Mouse (Mus musculus) liver, embryonic 14.5 days (tissue): ENCODE data around the gene Pax4. TPM values are rescaled to one million over a fixed set of nuclear protein-coding genes. Genes with fewer than 3 reads are reported as not detected.

ENCODE experiments used
- ATAC-seq: fragments of 200-750 bp; cut with Nextera tagmentation; 2 replicates; pipeline ENCODE4 v1.8.0; 2017; ENCODE audit warnings: moderate number of reproducible peaks, mild to moderate bottlenecking, moderate library complexity; ENCODE audit not compliant: insufficient read depth
- DNase-seq, 3 experiments: peaks; one replicate each; pipeline ENCODE4 v3.0.0-alpha.2; 2012 to 2013; ENCODE audit warnings: low read depth in 3 of 3, low spot score in 3 of 3
- H3K27ac ChIP-seq: fragments of 300-500 bp; sonication (generic); 2 replicates; pipeline ENCODE4 v1.5.1; 2014; ENCODE audit warnings: moderate library complexity, mild to moderate bottlenecking, control low read depth, inconsistent platforms
- H3K27me3 ChIP-seq: fragments of 300-500 bp; sonication (generic); 2 replicates; pipeline ENCODE4 v1.6.1; 2014; ENCODE audit warnings: mild to moderate bottlenecking, low read length, moderate library complexity; ENCODE audit not compliant: control insufficient read depth, insufficient read depth
- H3K36me3 ChIP-seq: fragments of 300-500 bp; sonication (generic); replicated peaks from 2 replicates; pipeline ENCODE4 v1.6.1; 2014; ENCODE audit warnings: low read depth; ENCODE audit not compliant: control insufficient read depth, insufficient read depth
- H3K4me1 ChIP-seq, 2 experiments: fragments of 200-500 bp in 1 of 2; fragments of 300-500 bp in 1 of 2; sonication (generic) in 1 of 2; replicated peaks; 2 replicates each; pipeline ENCODE4 v1.6.1; 2012 to 2014; ENCODE audit warnings: antibody characterized with exemption in 1 of 2, inconsistent platforms in 1 of 2, low read length in 1 of 2; ENCODE audit not compliant: control insufficient read depth in 2 of 2, insufficient read depth in 2 of 2
- H3K4me2 ChIP-seq: fragments of 300-500 bp; sonication (generic); 2 replicates; pipeline ENCODE4 v1.6.1; 2014; ENCODE audit warnings: low read depth, mild to moderate bottlenecking, control low read depth, moderate library complexity
- H3K4me3 ChIP-seq, 2 experiments: fragments of 200-500 bp in 1 of 2; fragments of 300-500 bp in 1 of 2; sonication (generic) in 1 of 2; 2 replicates each; pipeline ENCODE4 v1.5.1; 2012 to 2014; ENCODE audit warnings: low read depth in 2 of 2, low read length in 2 of 2, mild to moderate bottlenecking in 2 of 2, control low read depth in 1 of 2, inconsistent platforms in 1 of 2, moderate library complexity in 1 of 2; ENCODE audit not compliant: insufficient read depth in 1 of 2
- H3K9ac ChIP-seq: fragments of 300-500 bp; sonication (generic); replicated peaks from 2 replicates; pipeline ENCODE4 v1.6.1; 2014; ENCODE audit warnings: mild to moderate bottlenecking, control low read depth, moderate library complexity
- H3K9me3 ChIP-seq: fragments of 300-500 bp; sonication (generic); 2 replicates; pipeline ENCODE4 v1.6.1; 2016; ENCODE audit warnings: low read length, mixed read lengths; ENCODE audit not compliant: control insufficient read depth
- CTCF ChIP-seq: IDR thresholded peaks from 2 replicates; pipeline ENCODE4 v1.5.1; 2016; ENCODE audit warnings: antibody characterized with exemption, low read depth, control low read depth
- EP300 ChIP-seq: IDR thresholded peaks from 2 replicates; pipeline ENCODE4 v1.6.1; 2016; ENCODE audit warnings: antibody characterized with exemption, low read depth
- whole genome bisulfite sequencing: fragments of 180-500 bp; shearing (Covaris S2); extraction: QIAGEN DNeasy Blood & Tissue Kit; methylation state at CpG from one replicate; pipeline ENCODE4 v1.1.7; 2014; ENCODE audit not compliant: insufficient replicate concordance; 5-methylcytosine and 5-hydroxymethylcytosine counted together
- polyA plus RNA-seq, 2 experiments: library from polyadenylated mRNA; depleted of rRNA in 1 of 2; stranded (reverse) in 1 of 2; unstranded in 1 of 2; fragments of >200 nt; fragmentation: Nextera tagmentation in 1 of 2; extraction: Ambion mirVana in 1 of 2; gene quantifications; 2 replicates each; pipeline versions ENCODE4 v1.2.1 to v1.2.3; 2012 to 2014

The Pax4 gene
- polyA plus RNA-seq, 2 experiments, result not detected

DNA sequence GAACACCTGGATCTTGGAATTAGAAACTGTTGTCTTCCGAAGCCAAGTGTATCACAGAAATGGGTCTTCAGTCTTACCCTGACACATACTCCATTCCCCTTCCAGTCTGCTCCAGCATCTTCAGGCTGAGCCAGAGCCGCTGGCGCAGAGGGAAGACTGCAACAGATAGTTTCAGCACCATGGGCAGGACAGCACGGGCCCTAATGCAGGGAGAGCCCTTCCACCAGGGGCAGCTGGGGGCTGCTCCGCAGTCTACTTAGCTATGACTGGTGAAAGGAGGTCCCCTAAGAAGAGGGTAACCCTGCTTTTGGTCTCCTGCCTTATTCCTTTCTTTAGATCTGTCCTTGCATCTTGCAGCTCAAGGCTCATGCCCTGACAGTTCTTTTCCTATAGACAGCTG is 1.3 kb upstream of the Pax4 start:
- no peak overlapping the region for H3K27ac ChIP-seq
- DNase-seq (no peak), ATAC-seq (no peak)
- H3K4me3 ChIP-seq, result no peak overlapping the region
- 9% methylated on average over 5 of the region's 5 CpGs for WGBS
- no peaks in the 10 kb centered on the region for H3K4me1 ChIP-seq
- no peak overlapping the region for H3K9ac ChIP-seq
- H3K9me3 ChIP-seq, result no peaks in the 10 kb centered on the region
- H3K27me3 ChIP-seq, result peaks cover 22% of the 10 kb centered on the region
- no peaks in the 10 kb centered on the region for H3K36me3 ChIP-seq
- TF ChIP-seq CTCF (no peak), EP300 (no peak)
- H3K4me2 ChIP-seq, result no peak overlapping the region

DNA sequence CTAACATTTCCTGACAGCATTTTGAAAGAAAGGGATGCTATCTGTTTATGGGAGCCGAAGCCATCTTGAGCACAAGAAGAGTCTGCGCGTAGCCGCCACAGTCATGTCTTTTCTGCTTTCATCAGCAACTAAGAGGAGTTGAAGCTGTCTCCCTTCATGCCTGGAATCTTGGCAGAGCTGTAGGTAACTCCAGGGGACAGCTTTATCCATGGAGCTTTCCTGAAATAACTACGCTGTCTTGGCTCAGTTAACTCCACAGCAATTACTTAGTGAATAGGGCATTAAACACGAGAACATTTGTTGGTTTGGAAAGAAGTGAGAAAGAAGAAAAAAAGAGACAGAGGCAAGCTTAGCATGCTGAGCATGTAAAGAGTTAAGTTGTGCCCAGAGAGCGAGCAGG is 1.2 kb downstream of the Pax4 start:
- H3K36me3 ChIP-seq, result no peaks in the 10 kb centered on the region
- no peaks in the 10 kb centered on the region for H3K9me3 ChIP-seq
- ATAC-seq (no peak), DNase-seq (no peak)
- H3K4me3 ChIP-seq, result no peak overlapping the region
- H3K27ac ChIP-seq, result no peak overlapping the region
- peaks cover 22% of the 10 kb centered on the region for H3K27me3 ChIP-seq
- H3K9ac ChIP-seq, result no peak overlapping the region
- no peaks in the 10 kb centered on the region for H3K4me1 ChIP-seq
- WGBS, result 70% methylated on average over 7 of the region's 7 CpGs
- no peak overlapping the region for H3K4me2 ChIP-seq
- TF ChIP-seq EP300, result no peak
- TF ChIP-seq CTCF, result no peak

DNA sequence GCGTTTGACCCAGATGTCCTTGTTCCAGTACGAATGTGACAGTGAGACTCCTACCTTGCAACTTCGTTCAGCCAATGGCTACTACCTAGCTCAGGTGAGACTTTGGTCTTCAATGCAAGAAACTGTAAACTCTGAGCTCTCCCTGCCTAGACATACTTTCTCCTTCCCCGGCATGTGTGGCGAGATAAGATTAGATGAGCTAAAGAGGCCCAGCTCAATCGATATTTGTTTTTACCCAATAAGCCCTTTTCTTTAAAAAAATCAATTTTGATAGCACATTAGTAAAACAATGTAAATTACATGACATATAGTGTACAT is 17.7 kb downstream of the Pax4 start:
- ATAC-seq (peak; percentile 66), DNase-seq (no peak)
- H3K36me3 ChIP-seq, result peaks cover 8% of the 10 kb centered on the region
- peak overlapping the region; percentile 48 for H3K4me2 ChIP-seq
- no peak overlapping the region for H3K27ac ChIP-seq
- peaks cover 8% of the 10 kb centered on the region in 2 experiments for H3K4me1 ChIP-seq
- H3K9ac ChIP-seq, result no peak overlapping the region
- TF ChIP-seq EP300 (0 out of 2 replicates have a peak, but pooled peaks have one; percentile 19), CTCF (no peak)
- no peaks in the 10 kb centered on the region for H3K9me3 ChIP-seq
- 39% methylated on average over 6 of the region's 6 CpGs for WGBS
- H3K27me3 ChIP-seq, result no peaks in the 10 kb centered on the region; the same call in 1 of the 2 replicates
- peak overlapping the region; percentile 27 to 39; a peak in 2 of 4 replicates for H3K4me3 ChIP-seq

DNA sequence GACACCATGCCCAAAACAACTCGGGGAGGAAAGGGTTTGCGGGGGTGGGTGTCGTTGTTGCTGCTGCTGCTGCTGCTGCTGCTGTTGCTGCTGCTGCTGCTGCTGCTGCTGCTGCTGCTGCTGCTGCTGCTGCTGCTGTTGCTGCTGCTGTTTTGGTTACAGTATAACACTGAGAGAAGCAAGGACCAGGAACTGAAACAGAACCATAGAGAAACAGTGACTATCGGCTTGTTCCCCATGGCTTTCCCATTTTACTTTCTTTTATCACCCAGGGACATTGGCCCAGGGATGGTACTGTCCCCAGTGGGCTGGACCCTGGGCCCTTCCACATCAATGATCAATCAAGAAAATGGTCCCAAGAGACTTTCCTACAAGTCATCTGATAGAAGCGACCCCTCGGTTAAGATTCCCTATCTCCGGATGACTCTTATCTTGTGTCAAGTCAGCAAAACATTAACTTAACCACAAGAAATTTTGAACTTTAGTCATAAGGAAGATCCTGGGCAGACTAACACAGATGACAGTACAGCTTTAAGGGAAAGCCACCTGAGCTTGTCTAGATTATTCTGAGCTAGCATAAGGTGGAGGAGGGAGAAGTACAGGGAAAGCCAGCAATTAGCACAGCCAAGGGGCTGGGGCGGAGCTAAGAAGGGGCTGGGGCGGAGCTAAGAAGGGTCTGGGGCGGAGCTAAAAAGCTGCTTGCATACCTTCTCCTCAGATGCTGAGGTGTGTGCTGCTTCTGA is 18.2 kb downstream of the Pax4 start:
- peak; percentile 73 for ATAC-seq
- Histone ChIP-seq H3K36me3 (peaks cover 13% of the 10 kb centered on the region), H3K27me3 (no peaks in the 10 kb centered on the region; the same call in 1 of the 2 replicates), H3K4me3 (peak overlapping the region; percentile 27 to 39; a peak in 2 of 4 replicates), H3K9ac (no peak overlapping the region), H3K4me1 (peaks cover 8% of the 10 kb centered on the region in 2 experiments), H3K4me2 (peak overlapping the region; percentile 48), H3K9me3 (no peaks in the 10 kb centered on the region), H3K27ac (no peak overlapping the region)
- WGBS, result 55% methylated on average over 10 of the region's 10 CpGs
- DNase-seq, result no peak
- no peak for TF ChIP-seq EP300
- no peak for TF ChIP-seq CTCF

DNA sequence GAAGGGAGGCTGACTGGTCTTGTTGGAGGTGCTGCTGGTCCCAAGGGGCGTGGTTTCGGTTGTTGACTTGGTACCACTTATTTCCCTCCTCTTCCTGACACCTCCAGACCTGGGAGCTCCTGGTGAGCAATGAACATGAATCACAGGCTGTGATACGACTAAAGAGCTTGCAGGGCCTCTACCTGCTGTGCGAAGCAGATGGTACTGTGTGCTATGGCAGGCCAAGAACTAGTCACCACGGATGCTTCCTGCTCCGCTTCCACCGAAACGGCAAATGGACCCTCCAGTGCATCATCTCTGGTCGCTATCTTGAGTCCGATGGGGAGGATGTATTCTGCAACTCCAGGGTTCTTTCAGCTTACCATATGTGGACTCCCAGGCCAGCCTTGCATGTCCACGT is 19.3 kb downstream of the Pax4 start:
- Histone ChIP-seq H3K9ac (no peak overlapping the region), H3K4me3 (no peak overlapping the region), H3K9me3 (no peaks in the 10 kb centered on the region), H3K4me1 (peaks cover 11 to 15% of the 10 kb centered on the region in 2 experiments), H3K27ac (no peak overlapping the region), H3K4me2 (no peak overlapping the region), H3K27me3 (no peaks in the 10 kb centered on the region; the same call in 1 of the 2 replicates), H3K36me3 (peaks cover 23% of the 10 kb centered on the region)
- no peak for TF ChIP-seq EP300
- TF ChIP-seq CTCF, result no peak
- WGBS, result 85% methylated on average over 11 of the region's 11 CpGs
- no peak for ATAC-seq
- DNase-seq, result no peak
